Mouse (Mus musculus): ENCODE data around the gene Ube2o. TPM values are rescaled to one million over a fixed set of nuclear protein-coding genes. Genes with fewer than 3 reads are reported as not detected.

Gene Ube2o
- polyA plus RNA-seq (2015; fragmentation: Nextera tagmentation; extraction: Ambion mirVana): 5.2 and 5.8 TPM in 2 replicates

DNA sequence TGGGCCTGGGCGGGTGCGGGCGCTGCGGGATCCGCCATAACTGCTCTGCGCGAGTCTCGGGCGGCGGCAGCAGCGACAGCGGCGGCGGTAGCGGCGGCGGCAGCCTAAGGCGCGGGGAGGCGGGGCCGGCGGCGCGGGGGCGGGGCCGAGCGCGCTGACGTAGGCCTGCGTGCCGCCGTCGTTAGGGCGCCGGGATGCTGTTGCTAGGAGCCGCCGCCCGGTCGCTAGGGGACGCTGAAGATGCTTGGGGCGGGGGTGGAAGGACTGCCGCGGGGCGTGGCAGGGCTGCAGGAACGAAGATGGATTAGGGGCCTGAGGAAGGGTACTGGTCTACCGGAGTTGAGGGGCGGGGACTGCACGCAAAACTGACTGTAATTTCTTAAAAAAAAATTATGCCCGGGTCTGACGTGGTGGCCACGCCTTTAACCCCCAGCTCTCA is at the start of gene Ube2o:
TSS of gene Ube2o (minus strand) at position 72 of the 439 bp plus-strand sequence.
- Histone ChIP-seq H3K36me3 (ENCODE audit: control insufficient read depth, insufficient read depth, low read length) (no peaks in the 10 kb centered on the region), H3K27ac (ENCODE audit: low read length) (peak within 1 kb of the TSS; percentile 57), H3K4me1 (replicated peaks; ENCODE audit: control insufficient read depth, insufficient read depth, low read length) (peaks cover 12% of the 10 kb centered on the region), H3K9ac (ENCODE audit: low read length) (peak within 1 kb of the TSS; percentile 89), H3K9me3 (ENCODE audit: control insufficient read depth, low read length) (no peaks in the 10 kb centered on the region), H3K4me3 (ENCODE audit: low read length) (peak within 1 kb of the TSS; percentile 93), H3K27me3 (ENCODE audit: control insufficient read depth, insufficient read depth, low read depth, low read length) (no peaks in the 10 kb centered on the region), H3K4me2 (ENCODE audit: low read depth, low read length) (peak within 1 kb of the TSS; percentile 95)
- 1% methylated on average over 18 of the region's 51 CpGs for WGBS
- ATAC-seq (ENCODE audit: low read depth): peak; percentile 93

DNA sequence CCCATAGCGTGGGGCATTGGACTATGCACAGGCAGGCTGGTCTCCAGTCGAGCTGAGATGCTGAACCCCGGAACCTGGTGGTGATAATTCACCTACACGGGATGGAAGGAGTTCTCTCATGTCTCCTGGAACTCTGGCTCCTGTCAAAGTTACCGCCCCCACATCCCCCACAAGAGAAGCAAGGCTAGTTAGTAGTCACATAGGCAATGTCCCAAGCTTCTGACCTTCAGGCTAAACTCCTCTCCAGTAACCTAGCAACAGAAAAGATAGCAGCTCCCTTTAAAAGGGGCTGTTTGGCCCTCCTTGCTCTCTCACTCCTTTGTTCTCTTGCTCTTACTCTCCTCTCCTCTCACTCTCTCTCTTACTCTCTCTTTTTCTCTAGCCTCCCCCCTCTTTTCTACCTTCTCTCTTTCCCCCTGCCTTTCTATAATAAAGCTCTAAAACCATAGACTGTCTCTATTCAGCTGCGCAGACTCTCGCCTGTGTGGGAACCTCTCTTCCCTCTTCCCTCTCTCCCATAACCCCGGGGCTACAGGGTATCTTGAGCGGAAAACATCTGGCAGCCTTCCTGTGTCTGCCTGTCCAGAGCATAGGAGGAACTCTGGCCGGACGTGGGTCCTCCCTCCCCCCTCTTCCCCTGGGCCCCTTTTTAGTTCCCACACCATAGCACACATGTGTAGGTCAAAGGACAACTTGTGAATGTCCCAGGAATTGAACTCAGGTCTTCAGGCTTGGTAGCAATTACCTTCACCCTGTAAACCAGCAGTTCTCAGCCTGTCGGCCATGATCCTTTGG is 49.1 kb upstream of the Ube2o start:
- Histone ChIP-seq H3K9me3 (ENCODE audit: control insufficient read depth, low read length) (no peaks in the 10 kb centered on the region), H3K4me1 (replicated peaks; ENCODE audit: control insufficient read depth, insufficient read depth, low read length) (no peaks in the 10 kb centered on the region; the same call in none of the 2 replicates), H3K36me3 (ENCODE audit: control insufficient read depth, insufficient read depth, low read length) (no peaks in the 10 kb centered on the region), H3K27me3 (ENCODE audit: control insufficient read depth, insufficient read depth, low read depth, low read length) (no peaks in the 10 kb centered on the region), H3K9ac (ENCODE audit: low read length) (no peak overlapping the region), H3K27ac (ENCODE audit: low read length) (no peak overlapping the region), H3K4me3 (ENCODE audit: low read length) (no peak overlapping the region), H3K4me2 (ENCODE audit: low read depth, low read length) (no peak overlapping the region)
- 35% methylated on average over 12 of the region's 12 CpGs for WGBS
- no peak for ATAC-seq (ENCODE audit: low read depth)

GRCm38 (mm10) chr11:116629472-116629871 is 48.2 kb upstream of the Ube2o start:
- ATAC-seq (ENCODE audit: low read depth): no peak
- no peak overlapping the region for H3K4me3 ChIP-seq (ENCODE audit: low read length)
- 80% methylated on average over 6 of the region's 6 CpGs for WGBS
- no peak overlapping the region for H3K27ac ChIP-seq (ENCODE audit: low read length)
- H3K9ac ChIP-seq (ENCODE audit: low read length): no peak overlapping the region
- H3K27me3 ChIP-seq (ENCODE audit: control insufficient read depth, insufficient read depth, low read depth, low read length): no peaks in the 10 kb centered on the region
- peaks cover 3% of the 10 kb centered on the region for H3K4me1 ChIP-seq (replicated peaks; ENCODE audit: control insufficient read depth, insufficient read depth, low read length)
- H3K9me3 ChIP-seq (ENCODE audit: control insufficient read depth, low read length): no peaks in the 10 kb centered on the region
- H3K4me2 ChIP-seq (ENCODE audit: low read depth, low read length): no peak overlapping the region
- no peaks in the 10 kb centered on the region for H3K36me3 ChIP-seq (ENCODE audit: control insufficient read depth, insufficient read depth, low read length)

GRCm38 (mm10) chr11:116628712-116629111 is 47.5 kb upstream of the Ube2o start:
- peak; percentile 51 for ATAC-seq (ENCODE audit: low read depth)
- peaks cover 5% of the 10 kb centered on the region for H3K4me1 ChIP-seq (replicated peaks; ENCODE audit: control insufficient read depth, insufficient read depth, low read length)
- no peak overlapping the region for H3K9ac ChIP-seq (ENCODE audit: low read length)
- no peaks in the 10 kb centered on the region for H3K36me3 ChIP-seq (ENCODE audit: control insufficient read depth, insufficient read depth, low read length)
- H3K27ac ChIP-seq (ENCODE audit: low read length): no peak overlapping the region
- WGBS: 43% methylated on average over 9 of the region's 9 CpGs
- H3K9me3 ChIP-seq (ENCODE audit: control insufficient read depth, low read length): no peaks in the 10 kb centered on the region
- H3K4me3 ChIP-seq (ENCODE audit: low read length): no peak overlapping the region
- no peak overlapping the region for H3K4me2 ChIP-seq (ENCODE audit: low read depth, low read length)
- H3K27me3 ChIP-seq (ENCODE audit: control insufficient read depth, insufficient read depth, low read depth, low read length): no peaks in the 10 kb centered on the region

- H3K27me3 ChIP-seq (ENCODE audit: control insufficient read depth, insufficient read depth, low read depth, low read length): no peaks in the 10 kb centered on the region
- H3K9ac ChIP-seq (ENCODE audit: low read length): no peak overlapping the region
- H3K27ac ChIP-seq (ENCODE audit: low read length): no peak overlapping the region
- no peak overlapping the region for H3K4me2 ChIP-seq (ENCODE audit: low read depth, low read length)
- WGBS: 30% methylated on average over 10 of the region's 10 CpGs
- H3K36me3 ChIP-seq (ENCODE audit: control insufficient read depth, insufficient read depth, low read length): no peaks in the 10 kb centered on the region
- H3K4me1 ChIP-seq (replicated peaks; ENCODE audit: control insufficient read depth, insufficient read depth, low read length): peaks cover 15% of the 10 kb centered on the region
- ATAC-seq (ENCODE audit: low read depth): no peak
- no peaks in the 10 kb centered on the region for H3K9me3 ChIP-seq (ENCODE audit: control insufficient read depth, low read length)
- no peak overlapping the region for H3K4me3 ChIP-seq (ENCODE audit: low read length)
These were observed 46.1 kb upstream of the Ube2o start for GRCm38 (mm10) chr11:116627072-116628020.

- peaks cover 23% of the 10 kb centered on the region for H3K4me1 ChIP-seq (replicated peaks; ENCODE audit: control insufficient read depth, insufficient read depth, low read length)
- no peak within 1 kb of the TSS for H3K4me2 ChIP-seq (ENCODE audit: low read depth, low read length)
- WGBS: 59% methylated on average over 10 of the region's 10 CpGs
- no peaks in the 10 kb centered on the region for H3K36me3 ChIP-seq (ENCODE audit: control insufficient read depth, insufficient read depth, low read length)
- H3K27me3 ChIP-seq (ENCODE audit: control insufficient read depth, insufficient read depth, low read depth, low read length): no peaks in the 10 kb centered on the region
- H3K27ac ChIP-seq (ENCODE audit: low read length): no peak within 1 kb of the TSS
- no peak within 1 kb of the TSS for H3K4me3 ChIP-seq (ENCODE audit: low read length)
- ATAC-seq (ENCODE audit: low read depth): no peak
- H3K9me3 ChIP-seq (ENCODE audit: control insufficient read depth, low read length): no peaks in the 10 kb centered on the region
- H3K9ac ChIP-seq (ENCODE audit: low read length): no peak within 1 kb of the TSS
These were observed 45.2 kb upstream of the Ube2o start, which contains the start of gene Rhbdf2 for GRCm38 (mm10) chr11:116626299-116627071. Gene Rhbdf2 (minus strand): TSS chr11:116627019.

DNA sequence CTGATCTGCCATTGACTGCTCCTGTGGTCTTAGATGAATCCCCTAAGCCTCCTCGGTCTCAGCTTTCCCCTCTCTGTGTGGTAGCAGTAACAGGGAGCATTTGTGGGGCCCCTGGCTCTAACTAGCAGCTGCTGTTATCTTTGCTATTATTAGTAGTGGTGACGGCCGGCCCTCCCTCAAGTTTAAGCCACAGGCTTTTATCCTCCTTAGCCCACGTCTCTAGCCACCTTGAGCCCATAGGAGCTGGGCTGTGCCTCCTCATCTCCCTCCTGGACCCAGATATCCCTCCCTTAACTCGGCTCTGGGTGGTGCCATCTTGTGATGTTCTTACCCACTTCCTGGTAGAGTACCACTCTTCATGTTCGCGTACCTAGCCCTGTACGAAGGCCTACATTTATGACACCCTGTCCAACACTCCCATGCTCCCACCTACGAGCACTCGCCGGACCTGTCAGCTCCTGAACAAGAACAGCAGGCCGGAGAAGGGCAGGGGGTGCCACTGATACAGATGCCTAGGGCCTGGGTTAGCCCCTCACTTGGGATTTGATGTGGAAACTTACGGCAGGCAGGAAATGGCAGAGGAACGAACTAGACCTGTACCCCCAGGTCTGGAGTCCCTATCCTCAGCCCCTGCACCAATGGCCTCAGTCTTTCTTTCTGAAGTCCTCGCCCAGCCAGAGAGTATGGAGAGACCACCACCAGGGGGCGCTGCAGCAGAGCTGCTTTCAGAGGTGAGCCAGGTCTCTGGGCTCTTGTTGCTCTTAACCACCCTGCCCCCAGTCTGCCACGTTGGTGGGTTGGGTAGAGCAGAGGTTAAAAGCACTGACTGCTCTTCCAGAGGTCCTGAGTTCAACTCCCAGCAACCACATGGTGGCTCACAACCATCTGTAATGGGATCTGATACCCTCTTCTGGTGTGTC is 44.1 kb upstream of the Ube2o start:
- ATAC-seq (ENCODE audit: low read depth): no peak
- Histone ChIP-seq H3K4me1 (replicated peaks; ENCODE audit: control insufficient read depth, insufficient read depth, low read length) (peaks cover 35% of the 10 kb centered on the region), H3K4me2 (ENCODE audit: low read depth, low read length) (no peak overlapping the region), H3K9me3 (ENCODE audit: control insufficient read depth, low read length) (no peaks in the 10 kb centered on the region), H3K4me3 (ENCODE audit: low read length) (no peak overlapping the region), H3K9ac (ENCODE audit: low read length) (no peak overlapping the region), H3K27me3 (ENCODE audit: control insufficient read depth, insufficient read depth, low read depth, low read length) (no peaks in the 10 kb centered on the region), H3K36me3 (ENCODE audit: control insufficient read depth, insufficient read depth, low read length) (no peaks in the 10 kb centered on the region), H3K27ac (ENCODE audit: low read length) (no peak overlapping the region)
- WGBS: 74% methylated on average over 17 of the region's 17 CpGs

All from lung, embryonic 16.5 days (tissue).